16 mouse cellular contexts compared by ENCODE assay signal in genomic region chr4:145278231-145278630, GRCm38 (mm10). TPM values are rescaled to one million over a fixed set of nuclear protein-coding genes. Genes with fewer than 3 reads are reported as not detected.
"Had no signal": no experiment of that assay in that cellular context is flagged by ENCODE, and none has a peak within 500 bp of the region (broad histone marks: within the 10 kb centered on the region; RNA-seq: fewer than 3 reads in every experiment).

No protein-coding gene starts in this region.

- H3K27ac ChIP-seq: kidney, embryonic 15.5 days; left cerebral cortex, adult 2 months; limb, embryonic 10.5 days; limb, embryonic 13.5 days; liver, embryonic 12.5 days; liver, embryonic 15.5 days; lung, embryonic 15.5 days; midbrain, embryonic 12.5 days; midbrain, embryonic 15.5 days; neural tube, embryonic 13.5 days; stomach, embryonic 15.5 days had no signal

- H3K4me1 ChIP-seq: kidney, embryonic 15.5 days; limb, embryonic 10.5 days; limb, embryonic 13.5 days; liver, embryonic 12.5 days; lung, embryonic 15.5 days; midbrain, embryonic 12.5 days; midbrain, embryonic 15.5 days; neural tube, embryonic 13.5 days; stomach, embryonic 15.5 days had no signal

- DNase-seq: kidney, adult 8-10 months; kidney, postnatal 10 days; layer of hippocampus, postnatal 36 days; liver; thymus, postnatal 25 days had no signal

- H3K27me3 ChIP-seq: kidney, embryonic 15.5 days; limb, embryonic 13.5 days; liver, embryonic 12.5 days; liver, embryonic 15.5 days; lung, embryonic 15.5 days; midbrain, embryonic 12.5 days; midbrain, embryonic 15.5 days; neural tube, embryonic 13.5 days; stomach, embryonic 15.5 days had no signal

- H3K9me3 ChIP-seq: kidney, embryonic 15.5 days; limb, embryonic 10.5 days; limb, embryonic 13.5 days; liver, embryonic 12.5 days; liver, embryonic 15.5 days; lung, embryonic 15.5 days; midbrain, embryonic 12.5 days; midbrain, embryonic 15.5 days; neural tube, embryonic 13.5 days; stomach, embryonic 15.5 days had no signal

- H3K36me3 ChIP-seq: kidney, embryonic 15.5 days; limb, embryonic 10.5 days; limb, embryonic 13.5 days; liver, embryonic 12.5 days; liver, embryonic 15.5 days; lung, embryonic 15.5 days; midbrain, embryonic 12.5 days; midbrain, embryonic 15.5 days; neural tube, embryonic 13.5 days; stomach, embryonic 15.5 days had no signal

- H3K4me3 ChIP-seq: kidney, embryonic 15.5 days; left cerebral cortex, adult 2 months; limb, embryonic 10.5 days; limb, embryonic 13.5 days; liver, embryonic 12.5 days; liver, embryonic 15.5 days; lung, embryonic 15.5 days; midbrain, embryonic 12.5 days; midbrain, embryonic 15.5 days; neural tube, embryonic 13.5 days; stomach, embryonic 15.5 days had no signal

- H3K9ac ChIP-seq: kidney, embryonic 15.5 days; limb, embryonic 13.5 days; liver, embryonic 12.5 days; liver, embryonic 15.5 days; lung, embryonic 15.5 days; midbrain, embryonic 12.5 days; midbrain, embryonic 15.5 days; neural tube, embryonic 13.5 days; stomach, embryonic 15.5 days had no signal

- ATAC-seq: liver, embryonic 12.5 days; midbrain, embryonic 15.5 days had no signal

- H3K4me2 ChIP-seq: kidney, embryonic 15.5 days; limb, embryonic 13.5 days; liver, embryonic 12.5 days; liver, embryonic 15.5 days; lung, embryonic 15.5 days; midbrain, embryonic 12.5 days; midbrain, embryonic 15.5 days; neural tube, embryonic 13.5 days; stomach, embryonic 15.5 days had no signal

RNA-seq across cellular contexts. Expression of gene Tnfrsf8, which starts 36.7 kb away (rescaled TPM):
- polyA plus RNA-seq: liver, embryonic 12.5 days; midbrain, embryonic 12.5 days; neural tube, embryonic 13.5 days had no signal
